Mouse (Mus musculus): ENCODE measurements around the gene Sgpp2.
A peak's percentile ranks its signal among the peaks of the same experiment; 100 is the strongest.

The Sgpp2 gene

DNA sequence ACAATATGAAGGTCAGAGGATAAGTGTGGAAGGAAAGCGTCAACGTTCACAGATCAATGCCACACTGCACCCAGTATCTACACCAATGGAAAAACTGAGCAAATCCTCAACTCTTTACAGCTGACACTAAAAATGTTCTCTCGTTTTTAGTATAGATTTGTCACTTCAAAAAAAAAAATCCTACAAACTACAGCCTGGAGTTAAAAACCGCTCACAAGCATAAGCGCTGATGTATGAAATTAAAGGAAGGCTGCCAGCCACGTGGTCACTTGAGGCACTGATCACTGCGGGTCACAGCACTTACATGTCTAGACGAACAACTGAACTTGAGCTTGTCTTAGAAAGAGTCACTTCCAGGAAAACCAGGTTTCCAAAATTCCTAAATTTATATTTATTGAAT is 143.7 kb downstream of the Sgpp2 start:
- no peak for DNase-seq

GRCm38 (mm10) chr1:78454659-78455058 is 144.5 kb downstream of the Sgpp2 start:
- DNase-seq, result peak; percentile 30

All from thymus, postnatal 4 days (tissue).